Mouse (Mus musculus) small intestine, adult 2 months (tissue): ENCODE measurements at regions not wholly inside any gene's neighbourhood (a gene's known extent, or its start where the extent isn't known, plus 50 kb on each side); places are given as distances from the start of the nearest gene placed in this dataset.

Experiments
- CTCF ChIP-seq: fragments of 200-500 bp; IDR thresholded peaks from 2 replicates; pipeline ENCODE4 v1.5.1; 2012; ENCODE audit warnings: low read depth, mild to moderate bottlenecking, control low read depth, inconsistent platforms, low read length, moderate library complexity, mixed read lengths; ENCODE audit not compliant: insufficient replicate concordance, insufficient read length; ENCODE audit errors: extremely low read depth
- POLR2A ChIP-seq: fragments of 200-500 bp; IDR thresholded peaks from 2 replicates; pipeline ENCODE4 v1.6.1; 2012; ENCODE audit warnings: low read depth, mild to moderate bottlenecking, control low read depth, inconsistent platforms, low read length, moderate library complexity

DNA sequence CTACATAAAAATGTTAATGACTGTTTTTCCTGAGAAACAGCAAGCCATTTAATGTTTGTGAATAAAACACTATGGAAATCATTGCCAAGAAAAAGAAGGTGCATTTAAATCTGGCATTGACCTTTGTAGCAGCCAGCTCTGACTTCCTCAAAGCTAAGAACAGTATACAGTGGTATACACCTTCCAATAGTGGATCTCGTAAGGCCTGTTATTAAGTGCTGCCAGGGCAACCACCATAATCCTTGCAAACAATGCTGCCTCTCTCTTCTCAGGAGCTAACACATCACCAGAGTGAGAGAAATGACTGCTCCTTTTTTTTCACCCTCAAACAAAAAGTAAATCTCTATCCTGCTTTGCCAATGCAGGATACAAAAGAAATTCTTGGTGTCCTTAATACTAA lies 81.1 kb downstream of the Rchy1 start:
- TF ChIP-seq POLR2A (no peak), CTCF (no peak)
